Mouse (Mus musculus) heart, embryonic 16.5 days (tissue): ENCODE results near the gene Homer2. TPM values are rescaled to one million over a fixed set of nuclear protein-coding genes. Genes with fewer than 3 reads are reported as not detected.

Source experiments
- ATAC-seq: fragments of 200-750 bp; cut with Nextera tagmentation; replicated peaks from 2 replicates; pipeline ENCODE4 v1.8.0; 2017; ENCODE audit warnings: moderate number of reproducible peaks; ENCODE audit not compliant: insufficient read depth, low FRiP score; ENCODE audit errors: extremely low read depth
- H3K27ac ChIP-seq: fragments of 300-500 bp; sonication (generic); 2 replicates; pipeline ENCODE4 v1.5.1; 2014; ENCODE audit warnings: mild to moderate bottlenecking, low read length, control low read depth, moderate library complexity
- H3K27me3 ChIP-seq: fragments of 300-500 bp; sonication (generic); 2 replicates; pipeline ENCODE4 v1.6.1; 2014; ENCODE audit warnings: low read length, mixed read lengths; ENCODE audit not compliant: control insufficient read depth, insufficient read depth
- H3K36me3 ChIP-seq: fragments of 300-500 bp; sonication (generic); 2 replicates; pipeline ENCODE4 v1.6.1; 2014; ENCODE audit not compliant: control insufficient read depth, insufficient read depth
- H3K4me1 ChIP-seq: fragments of 300-500 bp; sonication (generic); 2 replicates; pipeline ENCODE4 v1.6.1; 2014; ENCODE audit warnings: low read length, mixed read lengths; ENCODE audit not compliant: control insufficient read depth, insufficient read depth
- H3K4me2 ChIP-seq: fragments of 300-500 bp; sonication (generic); 2 replicates; pipeline ENCODE4 v1.6.1; 2014; ENCODE audit warnings: low read depth, mild to moderate bottlenecking, control low read depth, low read length
- H3K4me3 ChIP-seq: fragments of 300-500 bp; sonication (generic); 2 replicates; pipeline ENCODE4 v1.5.1; 2014; ENCODE audit warnings: mild to moderate bottlenecking, control low read depth, low read length
- H3K9ac ChIP-seq: fragments of 300-500 bp; sonication (generic); 2 replicates; pipeline ENCODE4 v1.6.1; 2014; ENCODE audit warnings: low read length, control low read depth
- H3K9me3 ChIP-seq: fragments of 300-500 bp; sonication (generic); replicated peaks from 2 replicates; pipeline ENCODE4 v1.6.1; 2016; ENCODE audit warnings: low read length; ENCODE audit not compliant: control insufficient read depth
- WGBS: fragments of 180-500 bp; shearing (Covaris S2); extraction: QIAGEN DNeasy Blood & Tissue Kit; methylation state at CpG from one replicate; pipeline ENCODE4 v1.1.7; 2014; 5-methylcytosine and 5-hydroxymethylcytosine counted together
- polyA plus RNA-seq: library from polyadenylated mRNA; unstranded; fragments of >200 nt; fragmentation: Nextera tagmentation; extraction: Ambion mirVana; gene quantifications from 2 replicates; pipeline ENCODE4 v1.2.1, GENCODE M21; 2015

Homer2 gene
- polyA plus RNA-seq, result 53.9 and 59.9 TPM in 2 replicates

- Histone ChIP-seq H3K27me3 (peaks cover 9% of the 10 kb centered on the region; the same call in 1 of the 2 replicates), H3K9me3 (0 out of 2 replicates have a peak, but pooled peaks cover 7% of the 10 kb centered on the region), H3K36me3 (no peaks in the 10 kb centered on the region), H3K4me3 (peak within 1 kb of the TSS; percentile 77), H3K4me2 (peak within 1 kb of the TSS; percentile 95), H3K9ac (peak within 1 kb of the TSS; percentile 91), H3K4me1 (peaks cover 16% of the 10 kb centered on the region), H3K27ac (peak within 1 kb of the TSS; percentile 79)
- ATAC-seq, result no peak
- 74% methylated on average over 14 of the region's 14 CpGs for WGBS
These were observed at the start of gene Homer2 for GRCm38 (mm10) chr7:81707471-81708140. Gene Homer2 (minus strand): TSS chr7:81707527.

- Histone ChIP-seq H3K27ac (no peak overlapping the region), H3K27me3 (no peaks in the 10 kb centered on the region), H3K4me1 (peaks cover 4% of the 10 kb centered on the region; the same call in 1 of the 2 replicates), H3K4me2 (no peak overlapping the region), H3K4me3 (no peak overlapping the region), H3K9ac (no peak overlapping the region), H3K36me3 (no peaks in the 10 kb centered on the region), H3K9me3 (no peaks in the 10 kb centered on the region)
- no peak for ATAC-seq
- 79% methylated on average over 3 of the region's 3 CpGs for WGBS
These were observed 40.6 kb upstream of the Homer2 start for GRCm38 (mm10) chr7:81747956-81748355.

GRCm38 (mm10) chr7:81744145-81744544, 36.8 kb upstream of the Homer2 start:
- no peak; the same call in 1 of the 2 replicates for ATAC-seq
- Histone ChIP-seq H3K36me3 (no peaks in the 10 kb centered on the region), H3K9me3 (no peaks in the 10 kb centered on the region), H3K27ac (no peak overlapping the region), H3K9ac (no peak overlapping the region), H3K4me3 (no peak overlapping the region), H3K4me1 (peaks cover 4% of the 10 kb centered on the region; the same call in 1 of the 2 replicates), H3K27me3 (no peaks in the 10 kb centered on the region), H3K4me2 (no peak overlapping the region)
- WGBS, result 44% methylated on average over 4 of the region's 4 CpGs

GRCm38 (mm10) chr7:81740010-81740409, 32.7 kb upstream of the Homer2 start:
- Histone ChIP-seq H3K27me3 (no peaks in the 10 kb centered on the region), H3K36me3 (no peaks in the 10 kb centered on the region), H3K4me2 (no peak overlapping the region), H3K27ac (no peak overlapping the region), H3K4me1 (peaks cover 4% of the 10 kb centered on the region; the same call in 1 of the 2 replicates), H3K9ac (no peak overlapping the region), H3K4me3 (no peak overlapping the region), H3K9me3 (no peaks in the 10 kb centered on the region)
- no peak for ATAC-seq
- 82% methylated on average over 7 of the region's 7 CpGs for WGBS

- Histone ChIP-seq H3K27me3 (no peaks in the 10 kb centered on the region), H3K27ac (no peak overlapping the region), H3K4me3 (no peak overlapping the region), H3K4me2 (no peak overlapping the region), H3K4me1 (peaks cover 3% of the 10 kb centered on the region; the same call in 1 of the 2 replicates), H3K36me3 (no peaks in the 10 kb centered on the region), H3K9ac (no peak overlapping the region), H3K9me3 (no peaks in the 10 kb centered on the region)
- 62% methylated on average over 8 of the region's 8 CpGs for WGBS
- no peak for ATAC-seq
These were observed 31.5 kb upstream of the Homer2 start for GRCm38 (mm10) chr7:81738720-81739385.

GRCm38 (mm10) chr7:81735300-81736048, 28.1 kb upstream of the Homer2 start:
- Histone ChIP-seq H3K4me2 (no peak overlapping the region), H3K9ac (no peak overlapping the region), H3K4me3 (no peak overlapping the region), H3K27ac (no peak overlapping the region), H3K4me1 (no peaks in the 10 kb centered on the region), H3K36me3 (no peaks in the 10 kb centered on the region), H3K9me3 (no peaks in the 10 kb centered on the region), H3K27me3 (no peaks in the 10 kb centered on the region)
- no peak for ATAC-seq
- 60% methylated on average over 9 of the region's 9 CpGs for WGBS

- WGBS, result 80% methylated on average over 12 of the region's 12 CpGs
- Histone ChIP-seq H3K4me2 (no peak overlapping the region), H3K9me3 (no peaks in the 10 kb centered on the region), H3K36me3 (no peaks in the 10 kb centered on the region), H3K27ac (no peak overlapping the region), H3K9ac (no peak overlapping the region), H3K4me1 (no peaks in the 10 kb centered on the region), H3K27me3 (no peaks in the 10 kb centered on the region), H3K4me3 (no peak overlapping the region)
- ATAC-seq, result no peak
These were observed 25.1 kb upstream of the Homer2 start for GRCm38 (mm10) chr7:81732183-81733089.

- no peak overlapping the region for H3K27ac ChIP-seq
- H3K9ac ChIP-seq, result no peak overlapping the region
- H3K4me1 ChIP-seq, result peaks cover 7% of the 10 kb centered on the region
- WGBS, result 81% methylated on average over 6 of the region's 6 CpGs
- H3K4me2 ChIP-seq, result no peak overlapping the region
- no peaks in the 10 kb centered on the region for H3K27me3 ChIP-seq
- no peaks in the 10 kb centered on the region for H3K36me3 ChIP-seq
- no peak for ATAC-seq
- H3K9me3 ChIP-seq, result no peaks in the 10 kb centered on the region
- H3K4me3 ChIP-seq, result no peak overlapping the region
These were observed 23.9 kb upstream of the Homer2 start for GRCm38 (mm10) chr7:81731181-81731651.
